In the genomic region with DNA sequence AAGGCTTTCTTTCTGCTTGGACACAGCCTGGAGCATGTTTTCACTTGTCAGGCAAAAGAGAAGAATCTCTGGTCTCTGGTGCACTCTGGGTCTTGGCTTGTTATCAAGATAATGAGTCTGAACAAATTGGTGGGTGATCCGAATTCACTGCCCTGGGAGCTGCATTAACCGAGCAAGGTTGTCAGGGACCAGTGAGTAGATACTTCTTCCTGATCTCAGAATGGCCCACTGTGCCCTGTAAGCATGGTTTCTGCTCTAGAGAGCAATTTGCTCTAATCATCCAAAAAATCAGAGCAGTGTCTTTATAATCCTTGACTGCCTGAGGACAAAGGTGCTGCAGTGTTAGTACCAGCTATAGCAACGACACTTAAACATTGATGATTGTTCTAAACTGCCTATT, we compare ENCODE assay signal across 20 mouse cellular contexts.
"Had no signal": no experiment of that assay in that cellular context is flagged by ENCODE, and none has a peak within 500 bp of the region (broad histone marks: within the 10 kb centered on the region; RNA-seq: fewer than 3 reads in every experiment).

No protein-coding gene starts in this region.

- H3K4me1 ChIP-seq: limb, embryonic 12.5 days; limb, embryonic 15.5 days; liver, embryonic 12.5 days; liver, embryonic 15.5 days; lung, embryonic 15.5 days; neural tube, embryonic 12.5 days; neural tube, embryonic 15.5 days had no signal

- H3K27ac ChIP-seq: limb, embryonic 12.5 days; limb, embryonic 15.5 days; liver, embryonic 12.5 days; liver, embryonic 15.5 days; lung, embryonic 15.5 days; neural tube, embryonic 12.5 days; neural tube, embryonic 15.5 days had no signal

- H3K4me3 ChIP-seq: limb, embryonic 12.5 days; limb, embryonic 15.5 days; liver, embryonic 12.5 days; liver, embryonic 15.5 days; lung, embryonic 15.5 days; megakaryocyte, embryonic 14.5 days; neural tube, embryonic 12.5 days; neural tube, embryonic 15.5 days had no signal

- DNase-seq: kidney, adult 18-20 months; kidney, postnatal 14 days; kidney, postnatal 4 days; left cerebral cortex, postnatal 4 days; lung, adult 18-20 months; lung, postnatal 10 days; lung, postnatal 36 days; thymus, adult 18-20 months; thymus, postnatal 14 days; thymus, postnatal 4 days had no signal

- H3K36me3 ChIP-seq: limb, embryonic 12.5 days; limb, embryonic 15.5 days; liver, embryonic 12.5 days; liver, embryonic 15.5 days; lung, embryonic 15.5 days; neural tube, embryonic 12.5 days; neural tube, embryonic 15.5 days had no signal

- H3K9me3 ChIP-seq: limb, embryonic 12.5 days; limb, embryonic 15.5 days; liver, embryonic 12.5 days; liver, embryonic 15.5 days; lung, embryonic 15.5 days; megakaryocyte, embryonic 14.5 days; neural tube, embryonic 12.5 days; neural tube, embryonic 15.5 days had no signal

- ATAC-seq: liver, embryonic 12.5 days; midbrain, embryonic 16.5 days had no signal

- H3K4me2 ChIP-seq: limb, embryonic 12.5 days; limb, embryonic 15.5 days; liver, embryonic 12.5 days; liver, embryonic 15.5 days; lung, embryonic 15.5 days; midbrain, embryonic 11.5 days; neural tube, embryonic 12.5 days; neural tube, embryonic 15.5 days had no signal

- H3K27me3 ChIP-seq: limb, embryonic 12.5 days; limb, embryonic 15.5 days; liver, embryonic 15.5 days; lung, embryonic 15.5 days; neural tube, embryonic 12.5 days; neural tube, embryonic 15.5 days had no signal

- H3K9ac ChIP-seq: limb, embryonic 12.5 days; limb, embryonic 15.5 days; liver, embryonic 12.5 days; liver, embryonic 15.5 days; lung, embryonic 15.5 days; neural tube, embryonic 12.5 days; neural tube, embryonic 15.5 days had no signal
